Mouse (Mus musculus) megakaryocyte-erythroid progenitor cell, adult 5-6 weeks (primary cell): ENCODE measurements around the gene Plau. TPM values are rescaled to one million over a fixed set of nuclear protein-coding genes. Genes with fewer than 3 reads are reported as not detected.

Experiments
- ATAC-seq: replicated peaks from 2 replicates; pipeline ENCODE4 v1.8.0; 2016; ENCODE audit warnings: mild to moderate bottlenecking, inconsistent platforms; ENCODE audit not compliant: severe bottlenecking, poor library complexity, low FRiP score, low TSS enrichment
- total RNA-seq, 2 experiments: library from RNA; stranded (forward) in 1 of 2; stranded (reverse) in 1 of 2; fragments of 200-1000, 215-1000 nt in 1 of 2; fragments of >200 nt in 1 of 2; fragmentation: Nextera tagmentation in 1 of 2; gene quantifications; 2 replicates each; pipeline ENCODE4 v1.2.3; 2014 to 2017

The Plau gene
- total RNA-seq, 2 experiments from 2014 or later, result 0.38 TPM; not detected in 1

- no peak for ATAC-seq
Observed at GRCm38 (mm10) chr14:20804964-20805672, 31.3 kb upstream of the Plau start.

DNA sequence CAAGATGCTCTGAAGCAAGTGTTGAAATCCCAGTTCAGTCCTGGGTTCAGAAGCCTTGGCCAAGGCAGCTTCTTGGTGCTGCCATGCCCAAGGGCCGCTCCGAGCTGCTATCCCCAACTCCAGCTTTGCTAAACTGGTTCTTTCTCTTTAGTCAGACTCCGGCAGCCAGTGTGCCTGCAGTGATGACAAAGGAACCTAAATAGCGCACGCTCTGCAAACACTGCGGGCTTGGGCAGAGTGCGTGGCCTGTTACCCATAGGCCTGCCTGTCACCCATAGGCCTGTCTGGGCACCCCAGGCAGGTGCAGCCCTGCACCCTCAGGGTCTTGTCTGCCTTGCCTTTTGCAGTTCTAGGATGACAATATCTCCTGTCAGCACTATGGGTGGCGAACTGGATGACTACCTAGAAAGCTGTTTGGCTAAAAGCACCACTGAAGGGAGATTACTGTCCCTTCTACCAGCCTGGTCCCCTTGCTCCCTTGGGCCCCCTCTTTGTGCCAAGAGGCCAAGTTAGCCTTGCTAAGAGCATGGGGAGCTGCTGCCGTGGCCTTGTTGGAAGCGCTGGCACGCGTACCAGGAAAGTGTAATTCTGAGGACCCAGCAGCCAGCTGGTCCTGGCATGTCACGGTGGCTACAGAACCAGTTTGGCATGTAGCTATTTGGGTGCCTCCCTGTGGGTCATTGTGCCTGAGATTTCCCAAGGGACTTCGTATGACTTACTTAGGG, 30.2 kb upstream of the Plau start:
- ATAC-seq, result no peak

DNA sequence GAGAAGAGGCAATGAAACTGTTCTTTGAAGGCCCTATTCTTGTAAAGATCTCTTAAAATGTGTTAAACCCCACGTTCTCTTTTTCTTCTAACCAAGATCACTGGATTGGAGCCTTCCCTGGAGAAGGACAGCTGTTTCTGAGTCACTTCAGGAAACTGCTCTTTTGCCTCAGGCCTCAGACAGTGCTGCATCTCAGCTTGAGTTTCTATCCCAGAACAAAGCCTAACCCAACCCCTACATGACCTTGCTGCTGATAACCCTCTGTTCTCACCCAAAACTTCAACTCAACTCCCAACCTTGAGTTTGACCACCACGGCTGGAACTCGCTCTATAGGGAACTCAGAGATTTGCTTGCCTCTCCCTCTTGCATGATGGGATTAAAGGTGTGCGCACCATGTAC, 27.1 kb upstream of the Plau start:
- no peak for ATAC-seq

GRCm38 (mm10) chr14:20809820-20810219, 26.6 kb upstream of the Plau start:
- ATAC-seq, result no peak

- ATAC-seq, result no peak
Observed at GRCm38 (mm10) chr14:20811236-20811635, 25.2 kb upstream of the Plau start.

GRCm38 (mm10) chr14:20811779-20812406, 24.6 kb upstream of the Plau start:
- no peak for ATAC-seq

GRCm38 (mm10) chr14:20815448-20815847, 21.0 kb upstream of the Plau start:
- no peak for ATAC-seq

DNA sequence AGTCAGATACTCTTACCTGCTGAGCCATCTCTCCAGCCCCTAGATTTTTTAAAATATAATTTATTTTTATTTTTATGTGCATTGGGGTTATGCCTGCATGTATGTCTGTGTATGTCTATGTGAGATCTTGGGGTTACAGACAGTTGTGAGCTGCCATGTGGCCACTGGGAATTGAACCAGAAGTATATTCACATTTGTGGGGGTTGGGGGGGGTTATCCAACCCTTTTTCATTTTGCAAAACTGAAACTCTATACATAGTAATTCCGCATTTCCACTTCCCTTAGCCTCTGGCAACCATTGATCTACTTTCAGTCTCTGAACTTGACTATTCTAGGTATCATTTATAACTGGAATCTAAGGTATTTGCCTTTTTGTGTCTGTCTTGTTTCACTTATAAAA, 11.9 kb upstream of the Plau start:
- ATAC-seq, result no peak

GRCm38 (mm10) chr14:20825516-20825915, 10.9 kb upstream of the Plau start:
- ATAC-seq, result no peak

DNA sequence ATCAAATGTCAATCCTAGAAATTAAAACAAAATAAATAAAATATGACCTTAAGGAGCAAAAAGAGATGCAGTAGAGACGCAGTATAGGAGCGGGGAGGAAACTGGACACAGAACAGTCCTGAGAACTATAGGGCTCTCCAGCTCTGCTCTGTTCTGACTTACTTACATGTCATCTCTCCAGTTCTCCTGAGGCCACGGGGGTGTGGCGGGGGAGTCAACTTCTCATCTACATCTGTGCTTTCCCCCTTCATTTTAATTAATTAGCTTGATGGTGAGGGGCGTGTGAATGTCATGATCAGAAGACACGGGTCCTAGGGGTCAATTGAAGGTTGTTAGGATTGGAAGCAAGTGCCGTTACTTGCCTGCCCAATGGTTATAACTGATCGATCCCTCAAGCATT, 9.4 kb upstream of the Plau start:
- ATAC-seq, result no peak

DNA sequence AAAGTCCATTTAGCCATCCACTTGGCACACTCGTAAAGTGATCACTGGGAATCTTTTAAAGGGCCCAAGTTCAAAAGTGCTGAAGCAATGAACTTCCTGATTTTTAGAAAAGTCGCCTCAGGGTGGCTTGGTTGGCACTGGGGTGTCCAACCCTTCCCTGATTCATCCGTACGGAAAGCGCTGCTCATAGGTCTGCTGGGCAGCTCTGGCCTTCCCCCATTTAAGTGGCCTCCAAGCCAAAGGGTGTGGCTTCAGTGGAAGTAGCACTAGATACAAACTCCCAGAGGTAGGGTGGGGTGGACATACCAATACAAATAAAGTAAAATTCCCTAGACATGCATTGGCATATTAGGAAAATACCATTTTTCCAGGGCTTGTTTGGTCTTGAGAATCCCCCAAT, 9.0 kb upstream of the Plau start:
- ATAC-seq, result no peak

- ATAC-seq, result no peak
Observed at GRCm38 (mm10) chr14:20828524-20828923, 7.9 kb upstream of the Plau start.

GRCm38 (mm10) chr14:20829523-20830366, 6.7 kb upstream of the Plau start:
- ATAC-seq, result no peak

GRCm38 (mm10) chr14:20831141-20831910, 5.1 kb upstream of the Plau start:
- no peak for ATAC-seq

- no peak for ATAC-seq
Observed at GRCm38 (mm10) chr14:20831915-20832314, 4.5 kb upstream of the Plau start.

DNA sequence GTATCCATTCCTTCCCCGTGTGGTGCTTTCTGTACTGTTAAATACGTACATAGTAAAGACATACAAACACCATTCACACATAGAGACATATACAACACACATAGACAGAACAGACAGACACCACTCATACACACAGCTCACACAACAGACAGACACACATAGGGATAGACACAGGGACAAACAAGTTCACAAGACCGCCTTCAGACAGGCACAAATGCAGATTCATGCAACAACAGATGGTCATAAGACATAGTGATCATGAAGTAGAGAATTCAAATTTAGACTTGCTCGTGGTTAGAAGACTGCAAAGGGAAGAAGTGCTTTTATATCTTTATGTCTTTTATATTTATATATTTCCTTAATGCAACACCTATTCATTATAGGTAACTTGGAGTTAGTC, 2.9 kb upstream of the Plau start:
- ATAC-seq, result no peak

DNA sequence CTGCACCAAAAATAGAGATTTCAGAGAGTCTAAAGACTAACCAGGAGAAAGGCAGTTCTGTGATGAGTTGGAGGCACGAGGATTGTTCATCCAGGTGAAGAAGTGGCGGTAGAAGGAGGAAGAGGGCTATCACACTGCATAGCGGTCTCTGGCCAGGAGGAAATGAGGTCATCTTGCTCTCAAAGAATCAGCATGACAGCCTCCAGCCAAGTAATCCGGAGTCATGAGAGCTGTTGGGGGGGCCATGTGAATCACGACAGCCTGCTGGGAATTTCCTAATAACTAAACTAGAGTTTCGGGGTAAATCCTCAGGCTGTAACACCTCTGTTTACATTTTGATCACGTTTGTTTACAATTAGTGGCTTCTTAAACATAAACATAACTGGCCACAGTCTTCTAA, 2.3 kb upstream of the Plau start:
- no peak for ATAC-seq

DNA sequence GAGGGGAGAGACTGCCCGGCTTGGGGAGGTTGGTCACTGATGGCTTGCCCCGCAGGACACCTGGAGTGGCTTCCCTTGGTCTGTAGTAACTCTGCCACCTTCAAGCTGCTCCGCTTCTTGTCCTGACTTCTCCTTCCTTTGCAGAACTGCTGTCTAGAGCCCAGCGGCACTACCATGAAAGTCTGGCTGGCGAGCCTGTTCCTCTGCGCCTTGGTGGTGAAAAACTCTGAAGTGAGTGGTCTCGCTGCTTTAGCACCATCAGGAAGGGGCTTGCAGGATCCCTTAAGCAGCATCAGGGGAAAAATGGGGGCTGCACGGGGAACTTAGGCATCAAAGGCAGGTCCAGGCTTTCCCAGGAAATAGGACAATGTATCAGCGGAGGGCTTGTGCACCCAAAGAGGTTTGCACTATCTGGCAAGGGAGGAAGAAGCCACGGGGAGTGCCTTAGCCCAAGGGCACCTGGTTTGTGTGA, 481 bp downstream of the Plau start:
- ATAC-seq, result 0 out of 2 replicates have a peak, but pooled peaks have one; percentile 9

- ATAC-seq, result no peak
Observed at GRCm38 (mm10) chr14:20837681-20838080, 1.2 kb downstream of the Plau start.
